Mouse (Mus musculus) fibroblast of lung, adult 2 months (primary cell): ENCODE measurements around the gene Myo16.

Experiments used
- DNase-seq: peaks from one replicate; pipeline ENCODE4 v3.0.0-alpha.2; 2011; ENCODE audit warnings: low read depth

Gene Myo16

GRCm38 (mm10) chr8:10304721-10305120 is 151.0 kb downstream of the Myo16 start:
- no peak for DNase-seq

- no peak for DNase-seq
These were observed 153.6 kb downstream of the Myo16 start for GRCm38 (mm10) chr8:10307345-10307744.

GRCm38 (mm10) chr8:10307770-10308476 is 154.2 kb downstream of the Myo16 start:
- DNase-seq = no peak

- DNase-seq = no peak
These were observed 156.8 kb downstream of the Myo16 start for GRCm38 (mm10) chr8:10310470-10310869.

- DNase-seq = no peak
These were observed 158.6 kb downstream of the Myo16 start for GRCm38 (mm10) chr8:10312316-10312715.

- no peak for DNase-seq
These were observed 162.5 kb downstream of the Myo16 start for GRCm38 (mm10) chr8:10316201-10316600.

GRCm38 (mm10) chr8:10318103-10318502 is 164.4 kb downstream of the Myo16 start:
- DNase-seq = no peak

GRCm38 (mm10) chr8:10350451-10350850 is 196.7 kb downstream of the Myo16 start:
- DNase-seq = no peak

GRCm38 (mm10) chr8:10358711-10359110 is 205.0 kb downstream of the Myo16 start:
- no peak for DNase-seq

GRCm38 (mm10) chr8:10362949-10363348 is 209.2 kb downstream of the Myo16 start:
- no peak for DNase-seq

GRCm38 (mm10) chr8:10363654-10364406 is 210.1 kb downstream of the Myo16 start:
- DNase-seq = no peak

- no peak for DNase-seq
These were observed 212.4 kb downstream of the Myo16 start for GRCm38 (mm10) chr8:10366141-10366540.

- no peak for DNase-seq
These were observed 218.9 kb downstream of the Myo16 start for GRCm38 (mm10) chr8:10372571-10372970.

GRCm38 (mm10) chr8:10387143-10387542 is 233.4 kb downstream of the Myo16 start:
- no peak for DNase-seq

- DNase-seq = no peak
These were observed 237.5 kb downstream of the Myo16 start for GRCm38 (mm10) chr8:10391096-10391683.

GRCm38 (mm10) chr8:10391913-10392312 is 238.2 kb downstream of the Myo16 start:
- no peak for DNase-seq

- no peak for DNase-seq
These were observed 240.8 kb downstream of the Myo16 start for GRCm38 (mm10) chr8:10394506-10394905.

- no peak for DNase-seq
These were observed 241.4 kb downstream of the Myo16 start for GRCm38 (mm10) chr8:10395146-10395545.

- DNase-seq = no peak
These were observed 248.9 kb downstream of the Myo16 start for GRCm38 (mm10) chr8:10402606-10403005.

- no peak for DNase-seq
These were observed 251.8 kb downstream of the Myo16 start for GRCm38 (mm10) chr8:10405469-10405868.

GRCm38 (mm10) chr8:10409043-10409442 is 255.3 kb downstream of the Myo16 start:
- DNase-seq = no peak

- DNase-seq = no peak
These were observed 257.8 kb downstream of the Myo16 start for GRCm38 (mm10) chr8:10411511-10411910.

- DNase-seq = no peak
These were observed 260.2 kb downstream of the Myo16 start for GRCm38 (mm10) chr8:10413881-10414280.
